Mouse (Mus musculus) stomach, postnatal 0 days (tissue): ENCODE data around the gene Qpctl.

Experiments
- CTCF ChIP-seq: IDR thresholded peaks from 2 replicates; pipeline ENCODE4 v1.5.1; 2016; ENCODE audit warnings: antibody characterized with exemption, low read depth, mild to moderate bottlenecking, moderate library complexity
- EP300 ChIP-seq: optimal IDR thresholded peaks from 2 replicates; pipeline ENCODE3; 2016; ENCODE audit warnings: antibody characterized with exemption

- TF ChIP-seq CTCF (no peak), EP300 (no peak)
Measured at GRCm38 (mm10) chr7:19162928-19163327, 13.8 kb upstream of the Qpctl start.
